Mouse (Mus musculus) embryonic facial prominence, embryonic 13.5 days (tissue): ENCODE results near the gene Ift74. TPM values are rescaled to one million over a fixed set of nuclear protein-coding genes. Genes with fewer than 3 reads are reported as not detected.

Experiments used
- microRNA counts: library from miRNA; unstranded; fragments of <30 nt; microRNA quantifications from one replicate; lab custom pipeline; 2016
- microRNA-seq: library from miRNA; unstranded; fragments of <30 nt; microRNA quantifications from one replicate; pipeline ENCODE4, GENCODE M21; 2016
- polyA plus RNA-seq: library from polyadenylated mRNA; unstranded; fragments of >200 nt; fragmentation: Nextera tagmentation; extraction: Ambion mirVana; gene quantifications from 2 replicates; pipeline ENCODE4 v1.2.1, GENCODE M21; 2015

The Ift74 gene
- polyA plus RNA-seq, 1 experiment from 2014 or later: 45.6 TPM

MicroRNA genes within 50 kb of the gene (microRNA counts, 519-probe panel; counts per million panel counts)
- microRNA mmu-miR-872 (lab: Ali Mortazavi, UCI): 3,608 counts per million, percentile 81 among the panel's probes with 10 or more counts

Small RNA genes lying within 50 kb of the gene (microRNA-seq; reads per million reads assigned to microRNA genes)
- gene Mir872: 3,499 reads per million, percentile 87 among the genes with 10 or more reads in this experiment

Other genes starting within 250 kb of the Ift74 start
- not detected in 2 replicates for gene Gm10306, start 57.9 kb upstream of the Ift74 start, polyA plus RNA-seq
- gene Caap1, start 57.7 kb upstream of the Ift74 start, polyA plus RNA-seq: 23.7 and 25.6 TPM in 2 replicates
- gene Plaa, start 11.2 kb upstream of the Ift74 start, polyA plus RNA-seq: 67.1 and 68.3 TPM in 2 replicates
- 1.2 and 1.3 TPM in 2 replicates for gene Lrrc19, start 35.7 kb downstream of the Ift74 start, polyA plus RNA-seq
- gene Tek, start 124.8 kb downstream of the Ift74 start, polyA plus RNA-seq: 8.0 and 9.7 TPM in 2 replicates